Mouse (Mus musculus) spleen, postnatal 0 days (tissue): ENCODE results near the gene Gm3776. TPM values are rescaled to one million over a fixed set of nuclear protein-coding genes. Genes with fewer than 3 reads are reported as not detected.

Source experiments
- polyA plus RNA-seq: library from polyadenylated mRNA; unstranded; fragments of >200 nt; fragmentation: Nextera tagmentation; extraction: Ambion mirVana; gene quantifications from 2 replicates; pipeline ENCODE4 v1.2.1, GENCODE M21; 2015

Gene Gm3776
- polyA plus RNA-seq = not detected in 2 replicates

GRCm38 (mm10) chr9:78256914-78257313 is at the start of gene Gm3776:
Gm3776 (plus strand) TSS chr9:78257129.

GRCm38 (mm10) chr9:78230461-78230860 is 26.5 kb upstream of the Gm3776 start, which contains the start of gene Gsta1:
Gsta1 (plus strand) TSS chr9:78230656.

GRCm38 (mm10) chr9:78289723-78290122 is 32.8 kb downstream of the Gm3776 start, which contains the start of gene Gm10639:
Gm10639 (plus strand) TSS chr9:78289923.

GRCm38 (mm10) chr9:78314696-78315095 is 57.8 kb downstream of the Gm3776 start, which contains the start of gene Omt2a:
Omt2a (minus strand) TSS chr9:78314796.

Other genes with a start within 250 kb of the Gm3776 start
- gene Gcm1, start 205.2 kb upstream of the Gm3776 start, polyA plus RNA-seq = not detected in 2 replicates
- gene Fbxo9, start 148.1 kb upstream of the Gm3776 start, polyA plus RNA-seq = 67.9 and 76.3 TPM in 2 replicates
- 7.6 and 8.2 TPM in 2 replicates for gene Ick, start 147.9 kb upstream of the Gm3776 start, polyA plus RNA-seq
- gene Gsta4, start 74.4 kb upstream of the Gm3776 start, polyA plus RNA-seq = 18.0 and 18.9 TPM in 2 replicates
- gene Gsta1, start 26.5 kb upstream of the Gm3776 start, polyA plus RNA-seq = not detected in 2 replicates
- gene Gm10639, start 32.8 kb downstream of the Gm3776 start, polyA plus RNA-seq = not detected in 2 replicates
- not detected in 2 replicates for gene Omt2a, start 57.7 kb downstream of the Gm3776 start, polyA plus RNA-seq
- not detected in 2 replicates for gene Omt2b, start 70.5 kb downstream of the Gm3776 start, polyA plus RNA-seq
- gene Gsta2, start 98.7 kb downstream of the Gm3776 start, polyA plus RNA-seq = not detected in 2 replicates
- not detected in 2 replicates for gene Dppa5a, start 111.0 kb downstream of the Gm3776 start, polyA plus RNA-seq
- 0.16 and 0.28 TPM in 2 replicates for gene Ooep, start 121.6 kb downstream of the Gm3776 start, polyA plus RNA-seq
- gene Ddx43, start 138.6 kb downstream of the Gm3776 start, polyA plus RNA-seq = 0.07 TPM in 1 of 2 replicates, not detected in the other
- gene Cgas, start 186.1 kb downstream of the Gm3776 start, polyA plus RNA-seq = 2.3 and 2.4 TPM in 2 replicates
- 18.8 and 21.3 TPM in 2 replicates for gene Mto1, start 191.1 kb downstream of the Gm3776 start, polyA plus RNA-seq
- gene Gm17324, start 191.7 kb downstream of the Gm3776 start, polyA plus RNA-seq = 1.3 and 1.8 TPM in 2 replicates
- gene Eef1a1, start 232.0 kb downstream of the Gm3776 start, polyA plus RNA-seq = 2,612 and 2,799 TPM in 2 replicates